Comparison of ENCODE assay signal across 8 mouse cellular contexts in the genomic region with DNA sequence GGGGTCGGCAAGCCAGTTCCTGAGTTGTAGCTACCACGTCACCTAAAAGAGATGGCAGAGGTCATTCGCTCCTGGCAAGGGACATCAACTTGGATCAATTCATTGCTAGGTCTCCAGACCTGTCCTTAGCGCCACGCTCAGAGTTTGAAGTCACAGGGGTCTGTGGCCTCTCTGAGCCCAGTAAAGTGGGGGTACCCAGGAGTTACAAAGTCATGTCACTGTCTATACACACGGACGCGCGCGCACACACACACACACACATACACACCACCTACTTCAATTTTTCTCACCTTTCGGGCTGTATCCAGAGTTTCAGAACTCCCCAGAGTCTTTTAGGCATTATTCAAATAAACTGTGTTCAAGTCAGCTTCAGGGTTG. TPM values are rescaled to one million over a fixed set of nuclear protein-coding genes. Genes with fewer than 3 reads are reported as not detected.
DNase-seq lines count a peak whose midpoint lies in the region; ATAC-seq and TF ChIP-seq lines count a peak whose summit lies in the region.

No protein-coding gene starts in this region.

- no peaks in the 10 kb centered on the region; the same call in 1 of the 2 replicates for H3K27me3 ChIP-seq in kidney, embryonic 14.5 days (ENCODE audit: control insufficient read depth, insufficient read depth, low read length)
- H3K27me3 ChIP-seq in hindbrain, embryonic 12.5 days: no peaks in the 10 kb centered on the region
- no peaks in the 10 kb centered on the region for H3K27me3 ChIP-seq in midbrain, embryonic 11.5 days (ENCODE audit: control insufficient read depth, insufficient read depth, low read length)

- 40% methylated on average over 11 of the region's 11 CpGs for WGBS in kidney, embryonic 14.5 days
- WGBS in hindbrain, embryonic 12.5 days: 35% methylated on average over 11 of the region's 11 CpGs
- 25% methylated on average over 11 of the region's 11 CpGs for WGBS in midbrain, embryonic 11.5 days

- H3K9ac ChIP-seq in kidney, embryonic 14.5 days (ENCODE audit: low read depth, low read length): no peak overlapping the region
- peak overlapping the region; percentile 65; the same call in 1 of the 2 replicates for H3K9ac ChIP-seq in hindbrain, embryonic 12.5 days
- H3K9ac ChIP-seq in midbrain, embryonic 11.5 days (ENCODE audit: low read length): no peak overlapping the region

- ATAC-seq in kidney, embryonic 14.5 days (ENCODE audit: low FRiP score, low TSS enrichment): peak; percentile 28; the same call in 1 of the 2 replicates
- ATAC-seq in hindbrain, embryonic 12.5 days (ENCODE audit: low FRiP score): peak; percentile 23
- peak; percentile 26; the same call in 1 of the 2 replicates for ATAC-seq in midbrain, embryonic 11.5 days (ENCODE audit: low FRiP score)

- DNase-seq in kidney, postnatal 14 days: no peak
- DNase-seq in midbrain, embryonic 11.5 days (ENCODE audit: low spot score, missing footprints): no peak
- DNase-seq in gastrocnemius, postnatal 10 days: no peak
- DNase-seq in embryo, embryonic 10 days (ENCODE audit: low spot score): no peak
- no peak for DNase-seq in cerebellum, postnatal 25 days

- no peak overlapping the region for H3K27ac ChIP-seq in kidney, embryonic 14.5 days (ENCODE audit: low read depth, low read length)
- H3K27ac ChIP-seq in cortical plate, adult 2 months (ENCODE audit: insufficient read depth, low read length): no peak overlapping the region
- no peak overlapping the region for H3K27ac ChIP-seq in hindbrain, embryonic 12.5 days
- no peak overlapping the region for H3K27ac ChIP-seq in midbrain, embryonic 11.5 days (ENCODE audit: low read depth, low read length)

- no peaks in the 10 kb centered on the region for H3K9me3 ChIP-seq in kidney, embryonic 14.5 days (ENCODE audit: control insufficient read depth, low read length)
- H3K9me3 ChIP-seq in hindbrain, embryonic 12.5 days (replicated peaks): no peaks in the 10 kb centered on the region
- H3K9me3 ChIP-seq in midbrain, embryonic 11.5 days (ENCODE audit: control insufficient read depth, low read length): no peaks in the 10 kb centered on the region

- no peaks in the 10 kb centered on the region for H3K36me3 ChIP-seq in kidney, embryonic 14.5 days (ENCODE audit: control insufficient read depth, insufficient read depth, low read length)
- H3K36me3 ChIP-seq in hindbrain, embryonic 12.5 days: no peaks in the 10 kb centered on the region
- no peaks in the 10 kb centered on the region for H3K36me3 ChIP-seq in midbrain, embryonic 11.5 days (ENCODE audit: control insufficient read depth, insufficient read depth, low read length)

- H3K4me3 ChIP-seq in kidney, embryonic 14.5 days (ENCODE audit: low read length): peak overlapping the region; percentile 49
- H3K4me3 ChIP-seq in cortical plate, adult 2 months (ENCODE audit: insufficient read depth, low read length): peak overlapping the region; percentile 100
- peak overlapping the region; percentile 58 for H3K4me3 ChIP-seq in hindbrain, embryonic 12.5 days
- peak overlapping the region; percentile 54 for H3K4me3 ChIP-seq in midbrain, embryonic 11.5 days (ENCODE audit: low read depth, low read length)

- TF ChIP-seq POLR2A in cortical plate, adult 2 months (IDR thresholded peaks at IDR 0.05; ENCODE audit: extremely low read depth, insufficient read depth, low read length): no peak

- TF ChIP-seq CTCF in cortical plate, adult 2 months (IDR thresholded peaks at IDR 0.05; ENCODE audit: extremely low read depth, insufficient read depth, low read length): no peak

- no peaks in the 10 kb centered on the region for H3K4me1 ChIP-seq in kidney, embryonic 14.5 days (ENCODE audit: control insufficient read depth, insufficient read depth, low read length)
- no peaks in the 10 kb centered on the region for H3K4me1 ChIP-seq in cortical plate, adult 2 months (ENCODE audit: control insufficient read depth, insufficient read depth, low read length)
- no peaks in the 10 kb centered on the region for H3K4me1 ChIP-seq in hindbrain, embryonic 12.5 days
- no peaks in the 10 kb centered on the region for H3K4me1 ChIP-seq in midbrain, embryonic 11.5 days (ENCODE audit: control insufficient read depth, insufficient read depth, low read length)

- H3K4me2 ChIP-seq in kidney, embryonic 14.5 days (replicated peaks; ENCODE audit: low read depth, low read length): peak overlapping the region; percentile 64
- peak overlapping the region; percentile 52 for H3K4me2 ChIP-seq in hindbrain, embryonic 12.5 days (replicated peaks)
- H3K4me2 ChIP-seq in midbrain, embryonic 11.5 days: peak overlapping the region; percentile 57

RNA-seq across cellular contexts. Expression of a gene that starts 0.4 kb away (rescaled TPM):
- 0.63 and 0.84 TPM in 2 replicates for polyA plus RNA-seq in kidney, embryonic 14.5 days (2014; fragmentation: Nextera tagmentation; extraction: Ambion mirVana)
- polyA plus RNA-seq in cortical plate, adult 2 months (2012; rRNA removed): 12.6 and 13.7 TPM in 2 replicates
- polyA plus RNA-seq in hindbrain, embryonic 12.5 days (2016; fragmentation: Nextera tagmentation; extraction: Ambion mirVana): 2.5 and 4.0 TPM in 2 replicates
- polyA plus RNA-seq in midbrain, embryonic 11.5 days (2014; fragmentation: Nextera tagmentation; extraction: Ambion mirVana): 1.1 and 2.0 TPM in 2 replicates
- total RNA-seq in gastrocnemius, postnatal 10 days (2021): 10 to 100 TPM in 1 of 2 experiments, 1 to 10 TPM in 1; 7.4 to 10.8 TPM

Comparison
In these comparisons a context has a peak if more than half of its experiments do, and no peak if none do; other contexts are left out.
1. H3K4me3 ChIP-seq: peak in every context shown above with its lines; median percentile 100 in cortical plate, adult 2 months; 58 in hindbrain, embryonic 12.5 days; 54 in midbrain, embryonic 11.5 days; 49 in kidney, embryonic 14.5 days.